Mouse (Mus musculus): ENCODE measurements around the gene Adgrl2. TPM values are rescaled to one million over a fixed set of nuclear protein-coding genes. Genes with fewer than 3 reads are reported as not detected.

Gene Adgrl2
- total RNA-seq, 4 experiments from 2014 or later, result 52.9 to 65.0 (median 61.7) TPM

DNA sequence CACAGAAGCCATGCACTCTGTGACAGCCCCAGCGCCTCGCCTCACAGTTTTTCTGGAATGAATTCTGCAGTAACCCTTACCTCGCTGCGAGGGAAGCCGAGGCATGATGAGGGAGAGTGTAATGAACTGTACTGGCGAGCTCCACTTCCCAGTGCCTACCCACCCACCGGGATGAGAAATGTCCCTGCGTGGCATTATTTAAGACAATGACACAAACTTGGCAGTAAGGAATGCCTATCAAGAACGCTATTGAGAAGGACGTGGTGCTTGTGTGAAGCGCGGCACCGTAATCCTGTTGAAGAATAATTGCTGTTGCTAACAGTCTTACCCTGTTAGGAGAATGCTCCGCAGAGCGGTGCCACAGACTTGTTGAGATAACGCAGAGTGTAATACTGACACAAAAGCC lies 13.2 kb downstream of the Adgrl2 start:
- DNase-seq (ENCODE audit: low spot score in 2 of 2), result no peak

DNA sequence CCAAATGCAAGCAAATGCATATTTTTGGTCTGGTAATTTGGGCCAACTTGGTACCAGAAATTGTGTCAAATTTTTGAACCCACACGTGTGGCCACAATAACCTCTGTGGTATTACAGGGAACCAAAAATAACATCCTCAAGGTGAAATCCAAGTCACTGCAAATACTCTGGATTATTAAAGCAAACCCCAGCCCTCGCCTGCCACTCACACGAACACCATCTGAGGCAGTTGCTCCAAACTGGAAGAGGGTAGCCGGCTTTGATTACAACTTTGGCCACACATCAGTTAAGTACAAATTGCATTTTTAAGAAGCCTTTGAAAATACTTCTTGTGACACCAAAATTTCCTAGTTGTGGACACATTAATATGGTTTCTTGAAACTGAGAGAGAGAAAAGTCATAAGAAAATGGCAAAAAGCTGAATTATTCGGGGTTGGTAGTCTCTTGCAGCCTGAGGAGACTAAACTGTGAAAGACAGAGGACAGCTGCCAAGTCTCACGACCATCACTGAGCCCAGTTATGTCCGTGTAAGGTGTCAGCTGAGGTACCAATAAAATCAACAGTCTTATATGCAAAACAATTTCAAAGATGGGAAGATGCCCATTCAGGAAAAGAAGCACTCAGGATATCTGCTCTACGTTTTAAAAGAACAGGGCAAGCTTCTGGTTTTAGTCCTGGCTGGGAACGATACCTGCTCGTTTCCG lies 18.3 kb downstream of the Adgrl2 start:
- DNase-seq (ENCODE audit: low spot score in 2 of 2), result no peak

DNA sequence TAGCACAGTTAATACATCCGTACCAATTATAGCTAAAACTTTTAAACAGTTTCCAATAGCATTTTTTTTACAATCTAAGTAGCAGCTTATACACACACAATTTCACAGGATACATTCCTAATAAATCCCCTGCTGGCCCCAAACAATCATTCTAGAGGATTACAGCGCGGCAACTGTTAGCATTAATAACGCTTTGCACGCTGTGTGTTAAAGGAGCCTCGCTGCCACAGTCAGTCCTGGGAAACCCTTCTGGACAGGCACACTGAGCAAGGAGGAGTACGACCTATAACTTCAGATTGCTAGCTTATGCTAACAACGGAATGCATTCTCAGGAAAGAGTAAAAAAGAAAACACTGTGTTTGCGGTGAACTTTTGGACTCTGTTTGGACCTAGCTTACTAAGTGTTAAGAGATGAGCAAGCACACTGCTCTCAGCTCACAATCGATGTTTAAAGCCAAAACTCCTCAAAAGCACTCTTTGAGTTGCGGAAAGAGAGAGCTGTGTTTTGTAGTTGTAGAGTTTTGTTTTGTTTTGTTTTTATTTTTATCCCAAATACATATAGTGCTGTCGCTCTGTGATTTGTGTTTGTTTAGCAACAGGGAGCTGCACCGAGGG lies 25.3 kb downstream of the Adgrl2 start:
- DNase-seq (ENCODE audit: low spot score in 2 of 2), result no peak

DNA sequence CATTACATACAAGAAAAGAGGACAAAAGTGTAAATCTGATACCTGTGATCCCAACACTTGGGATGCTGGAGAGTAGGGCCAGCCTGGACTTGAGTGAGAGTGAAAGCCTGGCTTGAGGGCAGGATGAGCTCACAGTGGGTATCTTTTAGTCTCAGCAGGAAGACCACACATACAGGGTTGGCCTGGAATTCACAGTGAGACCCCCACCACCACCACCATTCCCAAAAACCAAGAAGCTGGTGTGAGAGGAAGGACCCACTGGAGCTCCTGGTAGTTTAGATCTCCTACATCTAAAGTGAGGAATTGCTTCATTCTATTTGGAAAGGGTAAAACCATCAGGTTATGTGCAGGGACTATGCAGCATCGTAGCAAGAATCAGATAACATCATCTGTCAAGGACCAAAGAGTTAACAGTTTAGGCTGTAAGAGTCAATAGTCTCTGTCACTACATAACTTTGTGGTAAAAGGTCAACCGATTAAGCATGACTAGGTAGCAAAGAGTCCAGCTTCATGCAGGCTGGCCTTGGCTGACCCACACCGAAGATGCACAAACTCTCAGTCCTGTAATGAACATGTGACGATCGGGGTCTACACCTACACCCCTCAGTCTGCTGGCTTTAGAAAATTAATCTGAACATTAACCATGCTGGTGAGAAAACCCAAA lies 26.8 kb downstream of the Adgrl2 start:
- no peak for DNase-seq (ENCODE audit: low spot score in 2 of 2)

DNA sequence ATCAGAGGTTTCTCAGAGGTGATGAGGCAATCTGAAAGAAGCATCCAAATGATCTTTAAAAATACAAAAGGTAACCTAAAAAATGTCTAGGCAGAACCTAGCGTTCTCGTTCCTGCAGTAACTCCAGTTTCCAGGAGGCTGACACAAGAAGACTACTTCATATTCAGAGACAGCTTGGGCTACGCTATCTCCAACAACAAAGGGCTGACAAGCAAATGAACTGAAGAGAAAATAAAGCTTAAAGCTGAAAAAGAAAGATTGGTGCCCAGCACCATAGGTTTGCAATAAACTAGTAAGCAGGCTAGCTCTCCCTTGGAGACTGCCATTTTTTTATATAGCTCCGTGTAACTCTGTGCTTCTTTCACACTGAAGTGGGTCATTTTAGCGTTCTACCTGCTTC lies 28.7 kb downstream of the Adgrl2 start:
- no peak for DNase-seq (ENCODE audit: low spot score in 2 of 2)

DNA sequence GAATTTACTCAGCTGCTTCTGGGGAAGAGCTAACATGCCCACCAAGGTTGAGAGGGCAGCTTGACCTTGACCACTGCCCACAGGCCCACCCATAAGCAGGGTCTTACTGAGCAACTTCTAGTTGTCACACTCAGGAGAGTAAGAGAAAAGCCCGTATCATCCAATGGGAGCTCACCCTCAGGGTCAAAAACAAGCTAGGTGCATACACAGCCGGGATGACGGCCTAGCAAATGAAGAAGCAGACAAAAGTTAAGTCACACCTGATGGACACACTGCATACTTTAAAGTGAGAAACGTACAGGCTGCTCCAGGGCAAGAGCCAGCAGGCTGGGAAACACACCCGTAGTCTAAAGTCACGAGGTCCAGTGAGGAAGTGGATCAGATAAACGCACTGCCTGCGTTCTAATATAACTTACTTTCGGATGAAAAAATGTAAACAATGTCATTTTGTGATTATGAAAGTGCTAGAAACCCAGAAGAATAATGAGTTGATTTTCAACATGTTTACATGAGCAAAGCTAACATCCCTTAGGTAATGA lies 29.5 kb downstream of the Adgrl2 start:
- no peak for DNase-seq (ENCODE audit: low spot score in 2 of 2)

DNA sequence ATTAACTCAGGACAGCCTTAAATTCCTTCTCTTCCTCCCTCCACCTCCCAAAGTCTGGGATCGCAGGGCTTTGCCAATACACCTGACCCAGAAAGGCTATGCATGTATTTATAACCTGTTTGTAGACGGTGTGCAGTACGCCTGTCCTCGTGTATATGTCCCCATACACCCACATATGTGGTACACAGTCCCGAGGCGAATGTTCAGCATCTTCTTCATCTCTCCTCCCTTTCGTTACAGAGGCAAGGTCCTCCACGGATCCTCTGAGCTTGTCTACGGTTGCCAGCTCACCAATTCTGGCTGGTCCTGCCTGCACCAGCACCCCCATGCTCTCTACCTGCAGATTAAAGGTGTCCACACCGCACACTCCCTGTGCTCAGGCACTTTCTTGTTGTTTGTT lies 30.1 kb downstream of the Adgrl2 start:
- DNase-seq (ENCODE audit: low spot score in 2 of 2), result no peak

DNA sequence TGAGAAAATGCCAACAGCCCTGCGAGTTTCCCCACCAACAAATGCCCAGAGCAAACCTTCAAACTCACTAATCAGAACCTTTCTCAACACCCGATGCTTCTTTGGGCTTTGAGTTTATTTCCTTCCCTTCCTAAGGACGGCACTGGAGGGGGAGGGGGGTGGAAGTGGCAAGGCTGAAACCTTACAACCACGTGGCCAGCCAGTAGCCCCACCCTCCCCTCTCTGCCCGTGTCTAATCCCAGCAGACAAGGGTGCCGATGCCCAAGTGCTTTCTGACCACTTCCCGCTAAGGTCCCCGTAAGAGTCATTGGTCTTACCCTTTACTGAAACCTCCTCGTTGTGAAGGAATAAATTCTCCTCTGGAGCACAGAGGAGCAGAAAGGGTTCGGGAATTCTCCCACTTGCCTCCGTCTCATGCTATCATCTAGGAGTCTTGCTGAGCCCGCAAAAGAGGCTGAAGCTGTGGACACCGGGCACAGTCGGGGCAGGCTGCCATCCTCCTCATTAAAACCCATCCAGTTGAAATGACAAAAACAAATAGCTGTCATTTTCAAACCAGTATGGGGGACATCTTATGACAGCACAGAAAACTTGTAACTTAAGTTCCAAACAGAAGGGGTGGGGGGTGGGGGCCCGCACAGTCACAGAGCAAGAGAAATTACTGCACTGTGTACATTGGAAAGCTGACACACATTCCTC lies 30.9 kb downstream of the Adgrl2 start:
- no peak for DNase-seq (ENCODE audit: low spot score in 2 of 2)

DNA sequence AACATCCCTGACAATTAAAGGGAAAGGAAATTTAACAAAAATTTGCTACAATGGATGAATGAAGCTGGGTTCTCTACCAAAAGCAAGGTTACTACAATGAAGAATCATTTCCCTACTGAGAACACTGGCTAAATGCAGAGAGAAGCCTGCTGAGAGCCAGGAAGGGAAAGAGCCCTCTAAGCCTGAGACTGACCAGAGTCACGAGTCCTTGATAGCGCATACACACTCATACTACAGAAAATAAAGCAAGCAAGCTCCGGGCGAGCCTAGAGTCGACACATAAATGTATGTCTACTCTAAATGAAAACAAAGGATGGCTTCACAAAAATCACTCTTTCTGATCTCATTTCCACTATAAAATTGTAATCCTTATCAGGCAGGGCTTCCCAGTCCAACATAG lies 31.6 kb downstream of the Adgrl2 start:
- no peak for DNase-seq (ENCODE audit: low spot score in 2 of 2)

DNA sequence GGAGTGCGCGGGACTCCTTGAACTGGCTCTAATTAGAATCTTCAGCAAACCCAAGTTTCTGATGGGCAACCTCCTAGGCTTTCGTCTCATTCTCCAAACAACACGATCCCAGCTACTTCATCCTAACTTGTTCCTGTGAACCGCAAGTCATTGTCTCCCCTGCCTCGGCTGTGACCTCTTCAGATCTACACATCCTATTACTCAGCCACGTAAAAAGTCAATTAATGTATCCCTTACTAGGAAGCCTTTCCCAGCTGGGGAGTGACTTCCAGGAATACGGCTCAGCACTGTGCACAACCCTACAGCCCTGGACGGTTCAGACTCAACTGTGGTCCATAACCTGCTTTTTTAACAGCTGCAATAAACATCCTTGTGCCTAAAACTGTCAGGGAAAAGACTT lies 32.2 kb downstream of the Adgrl2 start:
- no peak for DNase-seq (ENCODE audit: low spot score in 2 of 2)

DNA sequence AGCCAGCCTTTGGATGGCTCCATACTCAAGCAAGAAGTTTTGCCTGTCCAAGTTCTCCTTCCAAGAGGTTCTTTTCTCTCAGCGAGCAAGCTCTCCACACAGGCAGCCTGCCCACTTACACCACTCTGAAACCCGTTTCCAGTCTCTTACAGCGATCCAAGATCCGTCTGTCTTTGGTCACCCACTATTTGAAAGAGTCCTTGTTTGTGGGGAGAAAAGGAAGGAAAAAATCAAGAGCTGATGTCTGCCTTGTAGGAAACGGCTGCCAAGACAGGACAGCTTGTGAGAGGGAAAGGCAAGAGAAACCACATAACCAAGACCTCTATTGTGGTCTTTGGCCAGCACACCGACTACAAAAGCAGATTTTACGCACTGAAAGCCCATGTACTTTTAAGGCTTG lies 33.5 kb downstream of the Adgrl2 start:
- peak in 1 of 2 experiments; percentile 14 for DNase-seq (ENCODE audit: low spot score in 2 of 2)

DNA sequence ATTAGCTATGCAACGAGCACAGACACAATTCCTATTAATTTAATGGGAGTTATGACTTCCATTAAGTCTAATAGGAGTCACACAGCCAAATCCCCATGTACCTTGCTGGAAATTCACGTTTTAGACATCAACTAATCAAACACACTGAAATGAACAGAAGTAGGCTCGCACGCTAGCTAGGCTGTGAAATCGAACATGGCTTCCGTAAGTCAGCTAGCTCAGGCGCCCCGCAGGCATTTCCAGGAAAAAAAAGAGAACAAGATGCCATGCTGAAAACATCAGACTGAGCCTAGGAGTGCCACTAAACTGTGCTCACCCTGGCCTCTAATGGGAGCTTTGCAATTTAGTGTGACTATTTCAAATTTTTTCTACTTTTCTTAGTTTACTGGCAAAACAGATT lies 40.6 kb downstream of the Adgrl2 start:
- DNase-seq (ENCODE audit: low spot score in 2 of 2), result no peak

DNA sequence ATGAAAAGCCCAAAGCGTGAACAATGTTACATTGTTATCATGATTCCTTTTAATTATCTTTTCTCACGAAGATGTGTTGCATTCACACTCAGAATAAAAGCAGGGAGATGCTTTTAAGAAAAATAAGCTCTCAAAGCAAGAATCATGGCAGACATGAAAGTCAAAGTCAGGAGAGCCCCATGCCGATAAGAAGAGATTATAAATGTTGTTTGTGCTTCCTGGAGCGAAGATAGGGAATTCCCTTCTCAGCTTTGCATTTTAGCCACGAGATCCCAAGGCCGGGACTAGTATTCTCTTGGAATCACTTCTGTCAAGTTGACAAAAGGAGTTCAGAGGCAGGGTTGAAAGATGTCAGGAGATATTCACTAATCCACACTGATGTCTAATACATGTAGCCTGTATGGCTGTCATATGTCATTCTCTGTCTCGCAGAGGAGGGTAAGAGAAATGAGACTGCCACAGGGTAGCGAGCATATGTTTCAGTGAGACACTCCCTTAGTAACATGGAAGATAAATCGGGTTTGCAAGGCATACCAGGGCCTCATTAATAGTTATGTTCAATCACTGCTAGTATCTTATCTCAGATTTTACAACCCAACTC lies 42.5 kb downstream of the Adgrl2 start:
- DNase-seq (ENCODE audit: low spot score in 2 of 2), result no peak

DNA sequence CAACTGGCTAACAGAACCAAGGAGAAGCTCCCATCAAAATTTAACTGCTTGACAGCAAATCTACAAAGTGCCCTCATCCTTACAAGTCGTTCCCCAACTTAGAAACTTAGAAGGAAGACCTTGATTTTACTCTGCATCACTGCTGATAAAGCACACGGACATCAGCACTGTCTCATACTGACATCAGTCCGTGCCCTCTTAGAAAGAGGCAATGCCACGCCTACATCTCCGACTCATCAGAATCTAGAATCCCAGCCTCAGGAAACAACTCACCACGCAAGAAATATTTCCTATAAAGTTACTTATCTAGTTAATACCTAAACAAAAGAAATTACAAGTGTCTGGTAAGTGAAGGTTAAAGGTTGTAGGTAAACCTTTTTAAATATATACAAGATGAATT lies 43.1 kb downstream of the Adgrl2 start:
- DNase-seq (ENCODE audit: low spot score in 2 of 2), result no peak

DNA sequence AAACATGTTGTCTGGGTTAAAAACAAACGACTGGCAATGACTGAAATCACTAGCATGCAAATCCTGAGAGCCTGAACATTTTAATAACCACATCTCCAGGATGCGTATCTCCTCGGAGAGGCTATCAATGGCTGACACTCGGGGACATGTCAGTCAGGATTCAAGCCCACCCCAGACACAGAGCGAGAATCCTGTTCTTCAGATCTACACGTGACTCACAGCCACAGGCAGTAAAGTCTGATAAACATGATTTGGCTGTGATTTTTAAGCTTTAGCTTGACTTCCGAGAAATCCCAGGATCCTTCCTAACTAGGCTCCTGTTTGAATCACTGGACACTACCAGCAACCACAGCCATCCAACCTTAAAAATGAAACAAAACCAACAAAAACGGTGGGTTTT lies 44.8 kb downstream of the Adgrl2 start:
- no peak for DNase-seq (ENCODE audit: low spot score in 2 of 2)

DNA sequence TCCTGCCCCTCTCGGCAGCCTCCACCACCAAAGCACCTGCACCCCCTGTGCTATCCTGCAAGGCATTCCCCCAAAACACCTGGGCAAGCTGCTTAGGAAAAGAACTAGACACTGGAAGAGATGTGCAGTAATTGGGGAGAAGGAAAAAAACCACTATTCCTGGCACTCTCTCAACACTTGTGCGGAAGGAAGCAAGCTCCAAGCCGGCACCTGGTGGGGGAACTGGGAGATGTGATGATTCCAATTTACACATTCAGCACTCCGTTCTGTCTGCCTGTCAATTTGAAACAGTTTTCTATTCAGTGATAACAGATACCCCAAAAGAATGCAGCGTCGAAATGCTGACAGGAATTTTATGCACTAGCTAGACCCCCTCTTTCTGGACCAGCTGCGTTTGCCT lies 50.9 kb downstream of the Adgrl2 start:
- no peak for DNase-seq (ENCODE audit: low spot score in 2 of 2)

DNA sequence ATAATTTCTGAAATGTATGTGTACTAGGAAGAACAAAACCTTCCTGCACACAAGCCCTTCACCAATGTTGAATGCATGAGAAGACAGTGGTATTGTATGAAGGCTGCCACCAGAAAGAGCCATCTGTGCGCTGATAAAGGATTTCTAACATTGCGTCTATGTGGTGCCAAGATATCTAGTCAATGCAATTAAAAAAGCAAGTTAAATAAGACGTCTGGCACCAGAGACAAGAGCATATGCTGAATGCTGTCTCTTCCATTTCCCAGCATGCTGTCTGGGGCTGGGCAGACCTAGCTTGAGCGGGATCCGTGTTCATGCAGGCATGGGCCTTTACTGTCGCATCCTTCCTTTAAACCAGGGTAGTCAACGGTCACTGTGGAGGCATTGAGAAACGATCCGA lies 55.3 kb downstream of the Adgrl2 start:
- peak; percentile 34 to 43 for DNase-seq (ENCODE audit: low spot score in 2 of 2)

DNA sequence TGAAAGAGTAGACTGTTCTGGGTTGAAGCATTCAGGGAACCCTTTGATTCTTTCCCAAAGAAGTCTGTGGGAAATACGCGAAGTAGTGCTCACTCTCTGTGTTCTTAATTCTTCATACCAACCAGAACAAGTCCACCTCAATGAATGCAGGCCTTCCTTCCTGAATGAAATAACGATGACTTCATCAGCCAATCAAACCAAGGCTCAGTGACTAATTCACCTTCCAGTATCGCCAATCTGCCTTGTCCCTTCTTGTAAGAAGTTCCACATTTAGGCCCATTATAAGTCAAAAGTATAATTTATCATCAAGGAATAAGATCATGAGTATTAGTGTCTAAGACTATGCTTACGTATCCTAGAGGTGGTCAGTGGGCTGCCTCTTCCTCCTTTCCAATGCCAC lies 56.1 kb downstream of the Adgrl2 start:
- no peak for DNase-seq (ENCODE audit: low spot score in 2 of 2)

DNA sequence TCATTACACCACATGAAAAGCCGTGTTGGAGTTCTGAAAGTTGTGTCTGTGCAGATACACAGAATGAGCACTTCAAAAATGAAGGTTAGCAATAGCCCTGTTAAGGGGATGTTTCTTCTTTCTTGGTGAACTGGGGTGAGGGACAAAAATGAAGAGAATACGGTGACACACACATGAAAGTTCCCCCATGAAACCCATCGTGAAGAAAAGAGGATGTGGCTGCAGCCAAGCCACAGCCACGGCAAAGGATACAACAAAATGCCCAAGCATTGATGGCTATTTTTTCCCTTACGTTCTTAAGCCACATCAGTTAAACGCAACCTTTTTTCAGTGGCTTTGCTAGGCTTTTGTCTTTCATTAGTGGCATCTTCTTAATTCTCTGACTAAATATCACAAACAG lies 57.2 kb downstream of the Adgrl2 start:
- DNase-seq (ENCODE audit: low spot score in 2 of 2), result no peak

DNA sequence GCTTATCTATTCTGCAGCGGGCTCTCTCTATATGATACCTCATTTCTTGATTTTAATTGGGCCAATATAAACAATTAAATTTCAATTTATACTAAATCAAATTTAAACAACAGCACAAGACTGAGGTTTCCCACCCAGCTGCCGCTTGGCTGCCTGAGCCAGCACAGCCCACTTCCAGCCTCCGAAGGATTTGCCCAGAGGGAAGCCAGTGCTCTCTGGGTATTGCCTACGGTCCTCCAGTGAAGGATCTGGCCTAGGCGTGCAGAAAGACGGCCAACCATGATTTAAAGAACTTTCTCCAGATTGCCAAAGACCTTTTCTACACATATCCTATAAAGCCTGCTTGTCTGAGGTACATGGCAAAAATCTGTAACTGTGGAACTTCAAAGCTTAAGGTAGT lies 59.4 kb downstream of the Adgrl2 start:
- no peak for DNase-seq (ENCODE audit: low spot score in 2 of 2)

DNA sequence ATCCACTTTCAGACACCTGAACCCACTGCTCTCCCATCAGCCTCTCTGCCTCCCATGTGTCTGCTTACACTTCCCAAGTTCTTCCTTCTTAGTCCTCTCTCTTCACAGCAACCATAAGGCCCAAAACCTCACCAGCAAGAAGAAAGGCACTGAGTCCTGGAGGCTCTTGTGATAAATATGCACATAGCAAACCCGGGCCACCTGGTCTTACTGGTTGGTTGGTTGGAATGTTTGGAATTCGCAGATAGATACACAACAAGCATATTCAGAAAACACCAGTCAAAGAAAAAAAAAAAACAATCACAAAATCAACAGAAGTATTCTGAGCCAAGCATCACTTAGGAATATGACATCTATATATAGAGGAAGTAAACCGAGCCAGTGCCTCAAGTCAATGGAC lies 64.0 kb downstream of the Adgrl2 start:
- DNase-seq (ENCODE audit: low spot score in 2 of 2), result no peak

All from layer of hippocampus, adult 8-10 months (tissue).